Mouse (Mus musculus): ENCODE measurements around the gene Trip4. TPM values are rescaled to one million over a fixed set of nuclear protein-coding genes. Genes with fewer than 3 reads are reported as not detected.

The Trip4 gene
- polyA plus RNA-seq, 1 experiment from 2014 or later: 29.7 TPM

- H3K27ac ChIP-seq: no peak overlapping the region
- peaks cover 3% of the 10 kb centered on the region; the same call in 1 of the 2 replicates for H3K4me1 ChIP-seq (replicated peaks)
- H3K9me3 ChIP-seq: peaks cover 10% of the 10 kb centered on the region; the same call in 1 of the 2 replicates
- peaks cover 35% of the 10 kb centered on the region for H3K36me3 ChIP-seq
- 80% methylated on average over 2 of the region's 2 CpGs for WGBS
- H3K4me3 ChIP-seq: no peak overlapping the region
- no peaks in the 10 kb centered on the region for H3K27me3 ChIP-seq (ENCODE audit: insufficient read depth, poor library complexity, severe bottlenecking)
- no peak for DNase-seq (ENCODE audit: low spot score)
These were observed 95.8 kb downstream of the Trip4 start for GRCm38 (mm10) chr9:65812841-65813240.

DNA sequence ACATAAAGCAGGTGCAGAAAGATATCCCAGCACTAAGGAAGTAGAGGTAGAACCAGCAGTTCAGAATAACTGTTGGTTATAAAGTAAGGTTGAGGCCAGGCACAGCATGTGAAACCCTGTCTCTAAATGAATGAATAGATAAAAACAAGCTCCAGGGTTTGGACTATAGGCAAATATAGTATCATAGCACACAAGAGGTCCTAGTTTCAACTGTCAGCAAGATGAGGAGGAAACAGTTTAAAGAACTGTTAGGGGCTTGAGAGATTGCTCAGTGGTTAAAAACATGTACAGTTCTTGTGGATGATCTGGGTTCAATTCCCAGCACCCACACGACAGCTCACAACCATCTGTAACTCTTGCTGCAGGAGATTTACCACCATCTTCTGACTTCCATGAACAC, 96.8 kb downstream of the Trip4 start:
- no peak overlapping the region for H3K27ac ChIP-seq
- no peak overlapping the region for H3K4me3 ChIP-seq
- H3K4me1 ChIP-seq (replicated peaks): peaks cover 12% of the 10 kb centered on the region; the same call in 1 of the 2 replicates
- no peak for DNase-seq (ENCODE audit: low spot score)
- 91% methylated on average over 1 of the region's 1 CpGs for WGBS
- peaks cover 27% of the 10 kb centered on the region for H3K36me3 ChIP-seq
- H3K9me3 ChIP-seq: peaks cover 6% of the 10 kb centered on the region; the same call in 1 of the 2 replicates
- no peaks in the 10 kb centered on the region for H3K27me3 ChIP-seq (ENCODE audit: insufficient read depth, poor library complexity, severe bottlenecking)

- no peak for DNase-seq (ENCODE audit: low spot score)
- Histone ChIP-seq H3K4me1 (replicated peaks) (peaks cover 9% of the 10 kb centered on the region; the same call in 1 of the 2 replicates), H3K36me3 (no peaks in the 10 kb centered on the region), H3K27ac (no peak overlapping the region), H3K27me3 (ENCODE audit: insufficient read depth, poor library complexity, severe bottlenecking) (no peaks in the 10 kb centered on the region), H3K9me3 (no peaks in the 10 kb centered on the region), H3K4me3 (no peak overlapping the region)
- 74% methylated on average over 1 of the region's 1 CpGs for WGBS
These were observed 100.8 kb downstream of the Trip4 start for GRCm38 (mm10) chr9:65807818-65808217.

GRCm38 (mm10) chr9:65807251-65807650, 101.3 kb downstream of the Trip4 start:
- WGBS: 59% methylated on average over 5 of the region's 5 CpGs
- DNase-seq (ENCODE audit: low spot score): no peak
- Histone ChIP-seq H3K9me3 (no peaks in the 10 kb centered on the region), H3K36me3 (no peaks in the 10 kb centered on the region), H3K4me1 (replicated peaks) (peaks cover 9% of the 10 kb centered on the region; the same call in 1 of the 2 replicates), H3K4me3 (no peak overlapping the region), H3K27ac (no peak overlapping the region), H3K27me3 (ENCODE audit: insufficient read depth, poor library complexity, severe bottlenecking) (no peaks in the 10 kb centered on the region)

DNA sequence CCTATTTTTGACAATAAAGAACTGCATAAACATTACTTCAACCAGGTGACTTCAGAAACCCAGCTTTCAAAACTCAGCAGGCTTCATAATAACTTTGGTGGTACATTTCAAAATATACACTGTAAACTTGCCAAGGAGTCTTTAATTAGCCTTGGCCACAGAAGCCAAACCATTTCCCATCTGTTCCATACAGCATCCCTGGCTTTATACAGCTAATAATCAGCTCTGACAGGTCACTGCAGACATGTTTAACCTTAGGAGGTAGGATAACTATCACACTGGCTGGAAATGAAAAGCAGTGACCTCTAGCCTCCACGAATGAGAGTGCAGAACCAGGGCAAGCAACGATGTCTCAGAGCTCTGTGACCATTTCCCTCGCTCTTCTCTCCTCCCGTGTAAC, 108.8 kb downstream of the Trip4 start:
- peaks cover 12% of the 10 kb centered on the region for H3K36me3 ChIP-seq
- no peak overlapping the region for H3K4me3 ChIP-seq
- peaks cover 9% of the 10 kb centered on the region for H3K4me1 ChIP-seq (replicated peaks)
- no peaks in the 10 kb centered on the region for H3K9me3 ChIP-seq
- H3K27me3 ChIP-seq (ENCODE audit: insufficient read depth, poor library complexity, severe bottlenecking): no peaks in the 10 kb centered on the region
- 84% methylated on average over 4 of the region's 4 CpGs for WGBS
- no peak overlapping the region for H3K27ac ChIP-seq
- no peak for DNase-seq (ENCODE audit: low spot score)

DNA sequence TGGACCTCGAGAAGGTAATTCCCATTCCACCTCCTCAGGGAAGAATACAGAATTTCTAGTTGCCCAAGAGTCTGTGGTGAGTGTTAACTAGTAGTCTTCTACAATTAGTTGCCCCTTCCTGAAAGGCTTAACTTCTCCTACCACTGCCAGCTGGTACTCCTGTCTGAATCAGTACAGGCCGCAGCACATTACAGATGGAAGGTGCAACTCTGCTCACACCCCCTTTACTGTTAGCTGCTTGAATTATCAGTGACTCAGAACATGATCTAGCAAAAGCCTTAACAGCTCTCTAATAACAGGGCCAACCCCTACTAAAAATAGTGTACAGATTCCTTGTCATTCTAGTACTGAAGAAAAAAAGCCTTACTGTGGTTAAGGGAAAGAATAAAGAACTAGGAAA, 112.9 kb downstream of the Trip4 start:
- Histone ChIP-seq H3K27ac (no peak overlapping the region), H3K4me1 (replicated peaks) (peaks cover 31% of the 10 kb centered on the region), H3K4me3 (no peak overlapping the region), H3K36me3 (peaks cover 39% of the 10 kb centered on the region), H3K9me3 (no peaks in the 10 kb centered on the region), H3K27me3 (ENCODE audit: insufficient read depth, poor library complexity, severe bottlenecking) (no peaks in the 10 kb centered on the region)
- no peak for DNase-seq (ENCODE audit: low spot score)
- 92% methylated on average over 2 of the region's 2 CpGs for whole genome bisulfite sequencing

DNA sequence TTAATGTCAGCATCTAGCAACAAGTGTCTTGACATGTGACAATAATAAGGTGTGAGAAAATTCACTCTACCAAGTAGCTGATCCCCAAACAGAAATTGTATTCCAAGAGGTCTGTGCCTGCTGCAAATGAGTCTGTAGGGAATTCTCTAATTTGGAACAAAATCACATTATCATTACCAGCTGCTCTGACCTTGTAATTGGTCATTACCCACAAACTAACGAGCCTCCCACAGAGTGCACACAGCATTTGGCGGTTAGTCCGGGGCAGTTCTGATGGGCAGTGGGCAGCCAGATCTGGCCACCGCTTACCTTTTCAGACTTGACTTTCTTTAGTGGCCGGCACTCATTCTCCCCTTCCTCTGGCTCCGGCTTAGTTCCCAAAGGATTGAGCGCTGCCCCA, 114.3 kb downstream of the Trip4 start:
- H3K9me3 ChIP-seq: no peaks in the 10 kb centered on the region
- H3K4me1 ChIP-seq (replicated peaks): peaks cover 27% of the 10 kb centered on the region
- no peak overlapping the region for H3K27ac ChIP-seq
- peaks cover 49% of the 10 kb centered on the region for H3K36me3 ChIP-seq
- DNase-seq (ENCODE audit: low spot score): no peak
- no peaks in the 10 kb centered on the region for H3K27me3 ChIP-seq (ENCODE audit: insufficient read depth, poor library complexity, severe bottlenecking)
- no peak overlapping the region for H3K4me3 ChIP-seq
- 91% methylated on average over 7 of the region's 7 CpGs for whole genome bisulfite sequencing

GRCm38 (mm10) chr9:65793506-65793905, 115.1 kb downstream of the Trip4 start:
- Histone ChIP-seq H3K9me3 (no peaks in the 10 kb centered on the region), H3K27me3 (ENCODE audit: insufficient read depth, poor library complexity, severe bottlenecking) (no peaks in the 10 kb centered on the region), H3K27ac (no peak overlapping the region), H3K4me1 (replicated peaks) (peaks cover 27% of the 10 kb centered on the region), H3K36me3 (peaks cover 54% of the 10 kb centered on the region), H3K4me3 (no peak overlapping the region)
- DNase-seq (ENCODE audit: low spot score): no peak
- 88% methylated on average over 3 of the region's 3 CpGs for WGBS

DNA sequence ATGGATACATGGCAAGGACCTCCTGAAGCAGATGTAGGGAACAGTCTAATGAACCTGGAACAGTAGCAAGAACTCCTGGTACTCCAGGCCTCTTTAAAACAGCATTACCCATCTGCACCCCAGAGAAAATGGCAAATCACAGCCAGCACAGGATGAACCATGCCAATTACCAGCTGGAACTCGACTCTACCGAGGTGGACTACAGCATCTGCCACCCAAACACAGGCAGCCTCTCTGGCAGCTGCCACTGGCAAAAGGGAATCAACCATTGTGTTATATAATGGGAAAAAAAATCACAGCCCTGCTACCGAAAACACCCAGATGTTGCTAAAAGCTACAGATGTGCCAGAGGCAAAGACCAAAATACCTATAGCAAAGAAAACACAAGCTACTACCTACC, 115.5 kb downstream of the Trip4 start:
- WGBS: 91% methylated on average over 3 of the region's 3 CpGs
- DNase-seq (ENCODE audit: low spot score): no peak

GRCm38 (mm10) chr9:65791846-65792245, 116.7 kb downstream of the Trip4 start:
- peaks cover 39% of the 10 kb centered on the region for H3K4me1 ChIP-seq (replicated peaks)
- no peak overlapping the region for H3K4me3 ChIP-seq
- H3K27me3 ChIP-seq (ENCODE audit: insufficient read depth, poor library complexity, severe bottlenecking): no peaks in the 10 kb centered on the region
- no peaks in the 10 kb centered on the region for H3K9me3 ChIP-seq
- H3K36me3 ChIP-seq: peaks cover 54% of the 10 kb centered on the region
- no peak for DNase-seq (ENCODE audit: low spot score)
- no peak overlapping the region for H3K27ac ChIP-seq

More for the DNA sequence above, 115.5 kb downstream of the Trip4 start:
- Histone ChIP-seq H3K4me3 (no peak overlapping the region), H3K27ac (no peak overlapping the region), H3K4me1 (replicated peaks) (peaks cover 27% of the 10 kb centered on the region), H3K9me3 (no peaks in the 10 kb centered on the region), H3K27me3 (ENCODE audit: insufficient read depth, poor library complexity, severe bottlenecking) (no peaks in the 10 kb centered on the region), H3K36me3 (peaks cover 54% of the 10 kb centered on the region)

DNA sequence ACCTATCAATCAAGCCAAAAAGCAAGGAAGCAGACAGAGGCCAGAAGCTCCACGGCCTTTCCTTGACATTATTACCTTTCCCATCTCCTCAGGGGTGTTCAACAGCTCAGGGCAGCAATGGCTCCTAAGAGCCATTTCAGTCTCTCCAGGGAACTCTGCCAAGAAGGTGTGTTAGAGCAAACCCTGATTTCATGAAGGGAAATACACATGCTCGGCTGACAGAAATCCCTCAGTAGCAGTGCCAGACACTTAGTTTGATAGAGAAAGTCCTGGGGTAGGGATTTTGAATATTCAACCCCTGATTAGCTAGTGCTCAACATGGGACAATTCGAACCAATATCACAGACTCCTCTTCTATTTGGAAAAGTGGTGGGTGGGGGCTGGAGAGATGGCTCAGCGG, 117.5 kb downstream of the Trip4 start:
- Histone ChIP-seq H3K27me3 (ENCODE audit: insufficient read depth, poor library complexity, severe bottlenecking) (no peaks in the 10 kb centered on the region), H3K9me3 (no peaks in the 10 kb centered on the region), H3K4me3 (no peak overlapping the region), H3K36me3 (peaks cover 55% of the 10 kb centered on the region), H3K4me1 (replicated peaks) (peaks cover 44% of the 10 kb centered on the region), H3K27ac (no peak overlapping the region)
- 92% methylated on average over 4 of the region's 4 CpGs for WGBS
- DNase-seq (ENCODE audit: low spot score): no peak

DNA sequence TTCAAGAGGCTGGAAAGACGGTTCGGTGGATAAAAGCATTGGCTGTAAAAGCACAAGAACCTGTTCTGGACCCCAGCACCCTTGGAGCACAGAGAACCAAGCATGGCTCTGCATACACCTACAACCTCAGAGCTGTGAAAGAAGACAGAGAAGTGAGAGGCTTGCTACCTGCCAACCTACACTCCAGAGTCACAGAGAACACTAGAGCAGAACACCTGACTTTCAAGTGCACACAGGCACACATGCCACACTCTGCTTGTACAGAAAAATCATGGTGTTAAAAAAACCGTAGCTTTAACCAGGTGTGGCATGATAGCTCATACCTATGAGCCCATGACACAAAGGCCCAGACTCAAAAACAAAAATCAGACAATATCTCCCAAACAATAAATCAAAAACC, 118.8 kb downstream of the Trip4 start:
- DNase-seq (ENCODE audit: low spot score): no peak
- Histone ChIP-seq H3K9me3 (no peaks in the 10 kb centered on the region), H3K27ac (no peak overlapping the region), H3K36me3 (peaks cover 49% of the 10 kb centered on the region), H3K4me3 (no peak overlapping the region), H3K27me3 (ENCODE audit: insufficient read depth, poor library complexity, severe bottlenecking) (no peaks in the 10 kb centered on the region), H3K4me1 (replicated peaks) (peaks cover 45% of the 10 kb centered on the region)
- 98% methylated on average over 3 of the region's 3 CpGs for WGBS

GRCm38 (mm10) chr9:65788556-65788955, 120.0 kb downstream of the Trip4 start:
- Histone ChIP-seq H3K4me3 (no peak overlapping the region), H3K9me3 (no peaks in the 10 kb centered on the region), H3K4me1 (replicated peaks) (peaks cover 39% of the 10 kb centered on the region), H3K36me3 (peaks cover 37% of the 10 kb centered on the region), H3K27ac (no peak overlapping the region), H3K27me3 (ENCODE audit: insufficient read depth, poor library complexity, severe bottlenecking) (no peaks in the 10 kb centered on the region)
- DNase-seq (ENCODE audit: low spot score): no peak
- WGBS: 89% methylated on average over 4 of the region's 4 CpGs

DNA sequence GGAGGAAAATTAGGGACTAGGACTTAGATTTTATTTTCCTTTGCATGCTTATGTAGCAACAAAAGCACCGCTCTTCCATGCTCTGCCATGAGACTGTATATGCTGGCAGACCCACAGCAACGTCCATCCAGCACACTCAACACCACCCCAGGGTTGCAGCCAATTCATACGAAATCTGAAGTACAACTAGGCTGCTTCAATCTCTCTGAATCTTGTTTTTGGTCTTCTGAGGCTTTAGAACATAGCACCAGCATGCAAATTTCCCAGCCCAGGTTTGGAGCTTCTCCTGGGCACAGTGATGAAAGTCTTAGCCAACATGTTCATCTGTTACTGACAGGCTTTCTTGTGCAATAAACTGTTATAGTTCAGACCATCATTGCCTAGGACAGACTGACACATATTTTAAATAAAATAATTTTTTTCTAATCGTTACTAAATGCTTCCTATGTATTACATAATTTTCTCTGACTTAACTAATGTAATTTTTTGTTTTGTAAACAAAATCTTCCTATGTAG, 120.7 kb downstream of the Trip4 start:
- Histone ChIP-seq H3K4me3 (no peak overlapping the region), H3K27me3 (ENCODE audit: insufficient read depth, poor library complexity, severe bottlenecking) (no peaks in the 10 kb centered on the region), H3K27ac (no peak overlapping the region), H3K36me3 (peaks cover 30% of the 10 kb centered on the region), H3K4me1 (replicated peaks) (peaks cover 41% of the 10 kb centered on the region), H3K9me3 (no peaks in the 10 kb centered on the region)
- DNase-seq (ENCODE audit: low spot score): no peak
- 77% methylated on average over 4 of the region's 4 CpGs for whole genome bisulfite sequencing
